Mouse (Mus musculus) liver, embryonic 15.5 days (tissue): ENCODE data around the gene B4galnt1. TPM values are rescaled to one million over a fixed set of nuclear protein-coding genes. Genes with fewer than 3 reads are reported as not detected.
A peak's percentile ranks its signal among the peaks of the same experiment; 100 is the strongest.

Experiments
- ATAC-seq: fragments of 200-750 bp; cut with Nextera tagmentation; 2 replicates; pipeline ENCODE4 v1.8.0; 2017; ENCODE audit warnings: moderate number of reproducible peaks, mild to moderate bottlenecking, moderate library complexity; ENCODE audit not compliant: insufficient read depth
- H3K27ac ChIP-seq: fragments of 300-500 bp; sonication (generic); replicated peaks from 2 replicates; pipeline ENCODE4 v1.5.1; 2015; ENCODE audit warnings: mild to moderate bottlenecking, inconsistent platforms
- H3K27me3 ChIP-seq: fragments of 300-500 bp; sonication (generic); 2 replicates; pipeline ENCODE4 v1.6.1; 2015; ENCODE audit warnings: mild to moderate bottlenecking, inconsistent platforms
- H3K36me3 ChIP-seq: fragments of 300-500 bp; sonication (generic); replicated peaks from 2 replicates; pipeline ENCODE4 v1.6.1; 2015; ENCODE audit warnings: moderate library complexity, mild to moderate bottlenecking, inconsistent platforms
- H3K4me1 ChIP-seq: fragments of 300-500 bp; sonication (generic); replicated peaks from 2 replicates; pipeline ENCODE4 v1.6.1; 2015; ENCODE audit warnings: inconsistent platforms
- H3K4me2 ChIP-seq: fragments of 300-500 bp; sonication (generic); 2 replicates; pipeline ENCODE4 v1.6.1; 2015; ENCODE audit warnings: moderate library complexity, mild to moderate bottlenecking, inconsistent platforms
- H3K4me3 ChIP-seq: fragments of 300-500 bp; sonication (generic); replicated peaks from 2 replicates; pipeline ENCODE4 v1.5.1; 2015; ENCODE audit warnings: mild to moderate bottlenecking, inconsistent platforms
- H3K9ac ChIP-seq: fragments of 300-500 bp; sonication (generic); 2 replicates; pipeline ENCODE4 v1.6.1; 2015; ENCODE audit warnings: moderate library complexity, mild to moderate bottlenecking, inconsistent platforms
- H3K9me3 ChIP-seq: fragments of 300-500 bp; sonication (generic); replicated peaks from 2 replicates; pipeline ENCODE4 v1.6.1; 2016; ENCODE audit warnings: inconsistent platforms
- WGBS: fragments of 180-500 bp; shearing (Covaris S2); methylation state at CpG from one replicate; pipeline ENCODE4 v1.1.7; 2015; ENCODE audit warnings: mixed read lengths; ENCODE audit not compliant: insufficient replicate concordance; 5-methylcytosine and 5-hydroxymethylcytosine counted together
- polyA plus RNA-seq: library from polyadenylated mRNA; unstranded; fragments of >200 nt; fragmentation: Nextera tagmentation; extraction: Ambion mirVana; gene quantifications from 2 replicates; pipeline ENCODE4 v1.2.1, GENCODE M21; 2015

B4galnt1 gene
- polyA plus RNA-seq, 1 experiment from 2014 or later: 19.3 TPM

GRCm38 (mm10) chr10:127211414-127211854 lies 46.4 kb downstream of the B4galnt1 start, which contains the start of gene Pip4k2c:
TSS of gene Pip4k2c (minus strand) at chr10:127211585.
- peaks cover 31% of the 10 kb centered on the region for H3K36me3 ChIP-seq
- peak within 1 kb of the TSS; percentile 88 for H3K27ac ChIP-seq
- WGBS: under 1% methylated on average over 47 of the region's 47 CpGs
- peak within 1 kb of the TSS; percentile 95 for H3K9ac ChIP-seq
- H3K4me1 ChIP-seq: peaks cover 61% of the 10 kb centered on the region
- H3K4me3 ChIP-seq: peak within 1 kb of the TSS; percentile 93
- no peaks in the 10 kb centered on the region for H3K27me3 ChIP-seq
- peak within 1 kb of the TSS; percentile 84 for H3K4me2 ChIP-seq
- peak; percentile 92 for ATAC-seq
- no peaks in the 10 kb centered on the region for H3K9me3 ChIP-seq

GRCm38 (mm10) chr10:127213272-127213671 lies 48.2 kb downstream of the B4galnt1 start:
- Histone ChIP-seq H3K27me3 (no peaks in the 10 kb centered on the region), H3K9me3 (no peaks in the 10 kb centered on the region), H3K4me2 (no peak overlapping the region), H3K9ac (no peak overlapping the region), H3K4me3 (no peak overlapping the region), H3K36me3 (peaks cover 13% of the 10 kb centered on the region), H3K27ac (no peak overlapping the region), H3K4me1 (peaks cover 53% of the 10 kb centered on the region)
- WGBS: 92% methylated on average over 8 of the region's 8 CpGs
- no peak for ATAC-seq

- Histone ChIP-seq H3K4me3 (no peak overlapping the region), H3K9me3 (no peaks in the 10 kb centered on the region), H3K27me3 (no peaks in the 10 kb centered on the region), H3K9ac (no peak overlapping the region), H3K4me1 (peaks cover 48% of the 10 kb centered on the region), H3K4me2 (no peak overlapping the region), H3K36me3 (peaks cover 7% of the 10 kb centered on the region), H3K27ac (0 out of 2 replicates have a peak overlapping the region, but pooled peaks have one; percentile 8)
- ATAC-seq: no peak
- WGBS: 73% methylated on average over 13 of the region's 13 CpGs
These were observed 48.8 kb downstream of the B4galnt1 start for GRCm38 (mm10) chr10:127213704-127214421.

GRCm38 (mm10) chr10:127214422-127214803 lies 49.4 kb downstream of the B4galnt1 start:
- Histone ChIP-seq H3K4me2 (no peak overlapping the region), H3K4me3 (no peak overlapping the region), H3K36me3 (peaks cover 2% of the 10 kb centered on the region; the same call in 1 of the 2 replicates), H3K9ac (no peak overlapping the region), H3K27ac (0 out of 2 replicates have a peak overlapping the region, but pooled peaks have one; percentile 8), H3K4me1 (peaks cover 43% of the 10 kb centered on the region), H3K9me3 (no peaks in the 10 kb centered on the region), H3K27me3 (no peaks in the 10 kb centered on the region)
- 25% methylated on average over 1 of the region's 1 CpGs for WGBS
- ATAC-seq: no peak

GRCm38 (mm10) chr10:127216456-127216855 lies 51.4 kb downstream of the B4galnt1 start:
- H3K4me3 ChIP-seq: no peak overlapping the region
- no peaks in the 10 kb centered on the region for H3K9me3 ChIP-seq
- H3K27ac ChIP-seq: no peak overlapping the region
- H3K36me3 ChIP-seq: no peaks in the 10 kb centered on the region
- H3K27me3 ChIP-seq: no peaks in the 10 kb centered on the region
- peaks cover 27% of the 10 kb centered on the region for H3K4me1 ChIP-seq
- H3K9ac ChIP-seq: no peak overlapping the region
- ATAC-seq: no peak
- WGBS: 86% methylated on average over 11 of the region's 11 CpGs
- no peak overlapping the region for H3K4me2 ChIP-seq

GRCm38 (mm10) chr10:127217177-127217576 lies 52.2 kb downstream of the B4galnt1 start:
- H3K27ac ChIP-seq: no peak overlapping the region
- no peaks in the 10 kb centered on the region for H3K36me3 ChIP-seq
- H3K4me2 ChIP-seq: no peak overlapping the region
- no peaks in the 10 kb centered on the region for H3K27me3 ChIP-seq
- no peak overlapping the region for H3K4me3 ChIP-seq
- H3K9me3 ChIP-seq: no peaks in the 10 kb centered on the region
- ATAC-seq: no peak
- no peak overlapping the region for H3K9ac ChIP-seq
- peaks cover 24% of the 10 kb centered on the region for H3K4me1 ChIP-seq

GRCm38 (mm10) chr10:127218339-127218738 lies 53.3 kb downstream of the B4galnt1 start:
- 66% methylated on average over 2 of the region's 2 CpGs for WGBS
- Histone ChIP-seq H3K4me1 (peaks cover 17% of the 10 kb centered on the region), H3K36me3 (no peaks in the 10 kb centered on the region), H3K27me3 (no peaks in the 10 kb centered on the region; the same call in 1 of the 2 replicates), H3K27ac (no peak overlapping the region), H3K4me2 (no peak overlapping the region), H3K4me3 (no peak overlapping the region), H3K9me3 (no peaks in the 10 kb centered on the region), H3K9ac (no peak overlapping the region)
- no peak for ATAC-seq

Other genes starting within 250 kb of the B4galnt1 start
- gene Ctdsp2, start 186.5 kb upstream of the B4galnt1 start, polyA plus RNA-seq: 11.3 and 12.9 TPM in 2 replicates
- gene Avil, start 164.5 kb upstream of the B4galnt1 start, polyA plus RNA-seq: 0.07 and 0.16 TPM in 2 replicates
- gene Tsfm, start 134.4 kb upstream of the B4galnt1 start, polyA plus RNA-seq: 43.9 and 44.8 TPM in 2 replicates
- 15.6 and 15.7 TPM in 2 replicates for gene Mettl1, start 123.8 kb upstream of the B4galnt1 start, polyA plus RNA-seq
- gene Eef1akmt3, start 123.7 kb upstream of the B4galnt1 start, polyA plus RNA-seq: 0.06 and 0.14 TPM in 2 replicates
- gene Cyp27b1, start 117.0 kb upstream of the B4galnt1 start, polyA plus RNA-seq: not detected in 2 replicates
- 0.03 TPM in 1 of 2 replicates, not detected in the other for gene March9, start 105.0 kb upstream of the B4galnt1 start, polyA plus RNA-seq
- 338 and 361 TPM in 2 replicates for gene Cdk4, start 101.7 kb upstream of the B4galnt1 start, polyA plus RNA-seq
- gene Tspan31, start 95.0 kb upstream of the B4galnt1 start, polyA plus RNA-seq: 77.4 and 84.3 TPM in 2 replicates
- gene Agap2, start 89.9 kb upstream of the B4galnt1 start, polyA plus RNA-seq: 0.35 and 0.67 TPM in 2 replicates
- 54.0 and 58.1 TPM in 2 replicates for gene Os9, start 44.1 kb upstream of the B4galnt1 start, polyA plus RNA-seq
- 2.1 and 3.2 TPM in 2 replicates for gene Slc26a10, start 15.4 kb downstream of the B4galnt1 start, polyA plus RNA-seq
- gene Arhgef25, start 24.9 kb downstream of the B4galnt1 start, polyA plus RNA-seq: 5.4 and 5.8 TPM in 2 replicates
- gene Dtx3, start 30.5 kb downstream of the B4galnt1 start, polyA plus RNA-seq: 16.7 and 16.9 TPM in 2 replicates
- gene Pip4k2c, start 46.4 kb downstream of the B4galnt1 start, polyA plus RNA-seq: 41.9 and 45.1 TPM in 2 replicates
- gene Kif5a, start 98.1 kb downstream of the B4galnt1 start, polyA plus RNA-seq: 0.06 and 0.21 TPM in 2 replicates
- 69.5 and 75.7 TPM in 2 replicates for gene Dctn2, start 101.1 kb downstream of the B4galnt1 start, polyA plus RNA-seq
- 7.9 and 8.0 TPM in 2 replicates for gene Mbd6, start 123.8 kb downstream of the B4galnt1 start, polyA plus RNA-seq
- 109 and 112 TPM in 2 replicates for gene Mars, start 146.6 kb downstream of the B4galnt1 start, polyA plus RNA-seq
- 14.1 and 14.9 TPM in 2 replicates for gene Arhgap9, start 156.7 kb downstream of the B4galnt1 start, polyA plus RNA-seq
- gene Gli1, start 176.7 kb downstream of the B4galnt1 start, polyA plus RNA-seq: 0.31 and 0.32 TPM in 2 replicates
- gene Inhbe, start 189.2 kb downstream of the B4galnt1 start, polyA plus RNA-seq: 0.71 and 0.82 TPM in 2 replicates
- 4.6 and 5.1 TPM in 2 replicates for gene Inhbc, start 205.2 kb downstream of the B4galnt1 start, polyA plus RNA-seq
- 14.4 and 15.0 TPM in 2 replicates for gene R3hdm2, start 215.1 kb downstream of the B4galnt1 start, polyA plus RNA-seq